Mouse (Mus musculus) megakaryocyte, embryonic 14.5 days (primary cell): Measurements from ENCODE around the gene Tnk1. TPM values are rescaled to one million over a fixed set of nuclear protein-coding genes. Genes with fewer than 3 reads are reported as not detected.
A peak's percentile ranks its signal among the peaks of the same experiment; 100 is the strongest.

Experiments
- H3K27me3 ChIP-seq: replicated peaks from 2 replicates; pipeline ENCODE3; 2012; ENCODE audit warnings: inconsistent platforms
- H3K36me3 ChIP-seq: replicated peaks from 2 replicates; pipeline ENCODE3; 2012; ENCODE audit warnings: low read length, inconsistent platforms, mixed read lengths
- H3K4me1 ChIP-seq: 2 replicates; pipeline ENCODE4 v1.6.1; 2012; ENCODE audit warnings: inconsistent platforms
- H3K4me3 ChIP-seq: replicated peaks from 2 replicates; pipeline ENCODE3; 2012; ENCODE audit warnings: moderate library complexity, mild to moderate bottlenecking, inconsistent platforms
- H3K9me3 ChIP-seq: 2 replicates; pipeline ENCODE4 v1.6.1; 2012; ENCODE audit warnings: inconsistent platforms
- FLI1 ChIP-seq: IDR thresholded peaks from 2 replicates; pipeline ENCODE4 v1.6.1; 2012; ENCODE audit warnings: low read length, inconsistent platforms, mixed read lengths
- GATA1 ChIP-seq: IDR thresholded peaks from 3 replicates; pipeline ENCODE4 v1.6.1; 2012; ENCODE audit warnings: mixed read lengths, low read length, inconsistent platforms, borderline replicate concordance
- polyA plus RNA-seq: library from polyadenylated mRNA; stranded (reverse); fragments of >175 nt; gene quantifications from 2 replicates; pipeline ENCODE4 v1.2.3, GENCODE M21; 2012; ENCODE audit warnings: low replicate concordance; ENCODE audit not compliant: insufficient read depth

The Tnk1 gene
- polyA plus RNA-seq, 1 experiment: not detected

GRCm38 (mm10) chr11:69878952-69879351 is 20.4 kb upstream of the Tnk1 start:
- Histone ChIP-seq H3K36me3 (peaks cover 15% of the 10 kb centered on the region), H3K4me3 (peak overlapping the region; percentile 95), H3K4me1 (peaks cover 78% of the 10 kb centered on the region), H3K9me3 (no peaks in the 10 kb centered on the region), H3K27me3 (peaks cover 6% of the 10 kb centered on the region)
- TF ChIP-seq FLI1 (no peak), GATA1 (no peak)

DNA sequence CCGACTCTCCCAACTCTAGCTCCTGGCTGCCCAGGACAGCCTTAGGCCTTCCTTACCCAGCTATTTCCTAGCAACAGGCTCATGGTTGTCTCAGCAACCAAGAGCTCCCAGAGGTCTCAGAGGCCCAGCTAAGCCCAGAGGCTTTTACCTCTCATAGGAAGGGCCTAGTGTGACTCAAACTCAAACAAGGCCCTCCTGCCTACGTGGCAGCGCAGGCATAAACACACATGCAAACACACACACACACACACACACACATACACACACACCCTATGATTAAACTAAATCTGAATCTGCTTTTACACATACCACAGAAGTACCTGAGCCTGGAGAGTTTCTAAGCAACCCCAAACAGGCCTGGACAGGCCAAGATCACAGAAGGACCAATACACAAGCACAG is 19.9 kb upstream of the Tnk1 start:
- TF ChIP-seq FLI1 (no peak), GATA1 (no peak)
- Histone ChIP-seq H3K9me3 (no peaks in the 10 kb centered on the region), H3K36me3 (peaks cover 9% of the 10 kb centered on the region), H3K27me3 (peaks cover 6% of the 10 kb centered on the region), H3K4me1 (peaks cover 73% of the 10 kb centered on the region), H3K4me3 (peak overlapping the region; percentile 40)

GRCm38 (mm10) chr11:69877878-69878277 is 19.3 kb upstream of the Tnk1 start, which contains the start of gene Tmem95:
Gene Tmem95, minus strand, starts transcription at chr11:69878018.
- TF ChIP-seq GATA1 (no peak), FLI1 (no peak)
- Histone ChIP-seq H3K4me1 (peaks cover 73% of the 10 kb centered on the region), H3K27me3 (peaks cover 6% of the 10 kb centered on the region), H3K9me3 (no peaks in the 10 kb centered on the region), H3K4me3 (peak within 1 kb of the TSS; percentile 67), H3K36me3 (peaks cover 5% of the 10 kb centered on the region)

DNA sequence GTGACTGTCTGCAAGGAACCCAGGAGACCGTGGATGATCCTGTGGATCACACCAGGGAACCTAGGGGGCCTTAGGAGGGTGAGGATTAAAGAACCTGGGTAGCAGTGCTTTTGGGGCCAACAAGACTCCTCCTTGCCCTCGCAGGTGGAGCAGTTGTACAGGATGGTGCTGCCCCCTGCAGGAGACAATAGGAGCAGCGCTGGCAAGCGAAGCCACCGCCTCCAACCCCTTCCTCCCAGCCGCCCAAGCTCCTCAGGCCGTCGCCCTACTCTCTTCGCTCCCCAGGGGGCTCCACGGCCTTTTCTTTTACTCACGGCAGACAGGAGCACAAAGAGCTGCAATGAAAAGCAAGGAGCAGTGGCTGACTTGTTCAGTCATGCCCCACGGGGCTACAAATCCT is 18.3 kb upstream of the Tnk1 start:
- H3K4me1 ChIP-seq: peaks cover 67% of the 10 kb centered on the region

GRCm38 (mm10) chr11:69876186-69876585 is 17.7 kb upstream of the Tnk1 start:
- Histone ChIP-seq H3K27me3 (peaks cover 6% of the 10 kb centered on the region), H3K4me1 (peaks cover 60% of the 10 kb centered on the region), H3K36me3 (peaks cover 2% of the 10 kb centered on the region), H3K4me3 (peak overlapping the region; percentile 42), H3K9me3 (no peaks in the 10 kb centered on the region)
- TF ChIP-seq GATA1: no peak
- TF ChIP-seq FLI1: no peak

More for the DNA sequence above, 18.3 kb upstream of the Tnk1 start:
- Histone ChIP-seq H3K36me3 (peaks cover 2% of the 10 kb centered on the region), H3K4me3 (peak overlapping the region; percentile 67), H3K27me3 (peaks cover 6% of the 10 kb centered on the region), H3K9me3 (no peaks in the 10 kb centered on the region)
- TF ChIP-seq FLI1 (no peak), GATA1 (no peak)

- Histone ChIP-seq H3K4me3 (no peak overlapping the region), H3K27me3 (peaks cover 18% of the 10 kb centered on the region), H3K36me3 (no peaks in the 10 kb centered on the region), H3K4me1 (peaks cover 23% of the 10 kb centered on the region), H3K9me3 (no peaks in the 10 kb centered on the region)
- TF ChIP-seq FLI1 (no peak), GATA1 (no peak)
Measured at GRCm38 (mm10) chr11:69872451-69872850, 13.9 kb upstream of the Tnk1 start.

GRCm38 (mm10) chr11:69871822-69872221 is 13.3 kb upstream of the Tnk1 start:
- Histone ChIP-seq H3K9me3 (no peaks in the 10 kb centered on the region), H3K36me3 (no peaks in the 10 kb centered on the region), H3K4me1 (peaks cover 22% of the 10 kb centered on the region), H3K4me3 (no peak overlapping the region), H3K27me3 (peaks cover 24% of the 10 kb centered on the region)
- TF ChIP-seq FLI1: no peak
- TF ChIP-seq GATA1: no peak

DNA sequence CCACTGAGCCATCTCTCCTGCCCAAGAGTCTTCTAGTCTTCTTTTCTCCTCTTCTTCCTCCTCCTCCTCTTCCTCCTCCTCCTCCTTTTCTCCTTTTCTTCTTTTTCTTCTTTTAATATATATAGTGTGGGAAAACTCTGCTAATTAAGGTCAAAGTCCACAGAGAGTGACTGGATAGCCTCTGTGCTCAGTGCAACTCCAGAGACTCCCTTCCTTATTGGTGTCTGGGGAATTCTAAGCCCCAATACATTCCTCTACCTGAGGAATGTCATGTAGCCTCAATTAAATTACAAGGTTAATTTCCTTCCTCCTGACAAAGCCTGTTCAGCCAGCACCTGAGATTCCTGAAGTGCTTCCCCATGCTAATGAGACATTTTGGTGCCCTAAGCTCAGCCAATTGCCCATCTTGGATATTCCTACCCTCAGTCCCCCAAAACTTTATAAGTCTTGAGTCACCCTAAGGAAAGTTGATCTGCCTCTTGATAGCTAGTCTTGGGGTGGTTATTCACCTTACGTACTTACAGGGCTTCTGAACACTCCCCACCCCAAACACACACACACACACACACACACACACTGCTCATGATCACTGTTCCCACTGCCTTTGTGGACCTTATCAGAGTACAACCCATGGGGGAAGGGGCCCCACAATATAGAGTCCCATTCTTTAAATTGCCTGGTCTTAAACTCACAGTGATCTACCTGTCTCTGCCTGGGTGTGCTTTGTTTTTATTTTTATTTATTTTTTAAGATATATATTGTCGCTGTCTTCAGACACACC is 11.9 kb upstream of the Tnk1 start:
- Histone ChIP-seq H3K4me3 (no peak overlapping the region), H3K27me3 (peaks cover 30% of the 10 kb centered on the region), H3K4me1 (peaks cover 8% of the 10 kb centered on the region), H3K9me3 (no peaks in the 10 kb centered on the region), H3K36me3 (no peaks in the 10 kb centered on the region)
- no peak for TF ChIP-seq GATA1
- no peak for TF ChIP-seq FLI1

- TF ChIP-seq GATA1: no peak
- no peak for TF ChIP-seq FLI1
- H3K4me1 ChIP-seq: peaks cover 10% of the 10 kb centered on the region
- H3K27me3 ChIP-seq: peaks cover 30% of the 10 kb centered on the region
- H3K36me3 ChIP-seq: no peaks in the 10 kb centered on the region
- no peaks in the 10 kb centered on the region for H3K9me3 ChIP-seq
- no peak overlapping the region for H3K4me3 ChIP-seq
Measured at GRCm38 (mm10) chr11:69867335-69867734, 8.8 kb upstream of the Tnk1 start.

GRCm38 (mm10) chr11:69865561-69865960 is 7.0 kb upstream of the Tnk1 start:
- TF ChIP-seq FLI1 (no peak), GATA1 (no peak)
- peaks cover 10% of the 10 kb centered on the region for H3K4me1 ChIP-seq
- H3K9me3 ChIP-seq: no peaks in the 10 kb centered on the region
- peaks cover 32% of the 10 kb centered on the region for H3K27me3 ChIP-seq
- no peaks in the 10 kb centered on the region for H3K36me3 ChIP-seq
- no peak overlapping the region for H3K4me3 ChIP-seq
